Mouse (Mus musculus) neural tube, embryonic 14.5 days (tissue): Measurements from ENCODE around the gene Clpb. TPM values are rescaled to one million over a fixed set of nuclear protein-coding genes. Genes with fewer than 3 reads are reported as not detected.

Experiments used
- ATAC-seq: fragments of 200-750 bp; cut with Nextera tagmentation; 2 replicates; pipeline ENCODE4 v1.8.0; 2017; ENCODE audit warnings: low read depth, mild to moderate bottlenecking, moderate TSS enrichment, moderate library complexity
- H3K27ac ChIP-seq: fragments of 300-500 bp; sonication (generic); 2 replicates; pipeline ENCODE4 v1.5.1; 2014; ENCODE audit warnings: low read depth, mild to moderate bottlenecking, control low read depth, low read length, moderate library complexity, mixed read lengths
- H3K27me3 ChIP-seq: fragments of 300-500 bp; sonication (generic); 2 replicates; pipeline ENCODE4 v1.6.1; 2014; ENCODE audit warnings: low read length; ENCODE audit not compliant: control insufficient read depth, insufficient read depth
- H3K36me3 ChIP-seq: fragments of 300-500 bp; sonication (generic); 2 replicates; pipeline ENCODE4 v1.6.1; 2014; ENCODE audit warnings: low read length, mixed read lengths; ENCODE audit not compliant: control insufficient read depth, insufficient read depth
- H3K4me1 ChIP-seq: fragments of 300-500 bp; sonication (generic); 2 replicates; pipeline ENCODE4 v1.6.1; 2014; ENCODE audit warnings: low read length; ENCODE audit not compliant: control insufficient read depth, insufficient read depth
- H3K4me2 ChIP-seq: fragments of 300-500 bp; sonication (generic); 2 replicates; pipeline ENCODE4 v1.6.1; 2014; ENCODE audit warnings: mild to moderate bottlenecking, low read depth, low read length, control low read depth
- H3K4me3 ChIP-seq: fragments of 300-500 bp; sonication (generic); 2 replicates; pipeline ENCODE4 v1.5.1; 2014; ENCODE audit warnings: low read depth, low read length, control low read depth, mixed read lengths
- H3K9ac ChIP-seq: fragments of 300-500 bp; sonication (generic); replicated peaks from 2 replicates; pipeline ENCODE4 v1.6.1; 2014; ENCODE audit warnings: low read depth, mild to moderate bottlenecking, control low read depth, low read length, mixed read lengths
- H3K9me3 ChIP-seq: fragments of 300-500 bp; sonication (generic); 2 replicates; pipeline ENCODE4 v1.6.1; 2016; ENCODE audit warnings: low read length; ENCODE audit not compliant: control insufficient read depth
- WGBS: fragments of 180-500 bp; shearing (Covaris S2); extraction: QIAGEN DNeasy Blood & Tissue Kit; methylation state at CpG from one replicate; pipeline ENCODE4 v1.1.7; 2014; 5-methylcytosine and 5-hydroxymethylcytosine counted together
- polyA plus RNA-seq: library from polyadenylated mRNA; unstranded; fragments of >200 nt; fragmentation: Nextera tagmentation; extraction: Ambion mirVana; gene quantifications from 2 replicates; pipeline ENCODE4 v1.2.1, GENCODE M21; 2014

Clpb gene
- polyA plus RNA-seq, 1 experiment from 2014 or later, result 37.5 TPM

- H3K9ac ChIP-seq, result no peak overlapping the region
- H3K27ac ChIP-seq, result no peak overlapping the region
- no peaks in the 10 kb centered on the region; the same call in 1 of the 2 replicates for H3K4me1 ChIP-seq
- WGBS, result 32% methylated on average over 6 of the region's 6 CpGs
- H3K27me3 ChIP-seq, result no peaks in the 10 kb centered on the region
- no peaks in the 10 kb centered on the region for H3K9me3 ChIP-seq
- H3K36me3 ChIP-seq, result no peaks in the 10 kb centered on the region
- H3K4me3 ChIP-seq, result no peak overlapping the region
- ATAC-seq, result no peak
- H3K4me2 ChIP-seq, result no peak overlapping the region
Observed at GRCm38 (mm10) chr7:101681565-101682071, 18.2 kb downstream of the Clpb start.

- no peak overlapping the region for H3K9ac ChIP-seq
- no peaks in the 10 kb centered on the region for H3K9me3 ChIP-seq
- no peak for ATAC-seq
- no peak overlapping the region for H3K4me3 ChIP-seq
- H3K4me2 ChIP-seq, result no peak overlapping the region
- no peaks in the 10 kb centered on the region for H3K27me3 ChIP-seq
- peaks cover 2% of the 10 kb centered on the region; the same call in 1 of the 2 replicates for H3K36me3 ChIP-seq
- no peak overlapping the region for H3K27ac ChIP-seq
- WGBS, result 77% methylated on average over 5 of the region's 5 CpGs
- no peaks in the 10 kb centered on the region; the same call in 1 of the 2 replicates for H3K4me1 ChIP-seq
Observed at GRCm38 (mm10) chr7:101682886-101683285, 19.5 kb downstream of the Clpb start.

GRCm38 (mm10) chr7:101683976-101684630 is 20.7 kb downstream of the Clpb start:
- Histone ChIP-seq H3K27me3 (no peaks in the 10 kb centered on the region), H3K9me3 (no peaks in the 10 kb centered on the region), H3K4me3 (no peak overlapping the region), H3K9ac (no peak overlapping the region), H3K4me2 (no peak overlapping the region), H3K4me1 (no peaks in the 10 kb centered on the region; the same call in 1 of the 2 replicates), H3K36me3 (peaks cover 2% of the 10 kb centered on the region; the same call in 1 of the 2 replicates), H3K27ac (no peak overlapping the region)
- ATAC-seq, result peak; percentile 45; the same call in 1 of the 2 replicates
- 7% methylated on average over 9 of the region's 9 CpGs for WGBS

GRCm38 (mm10) chr7:101684671-101685070 is 21.2 kb downstream of the Clpb start:
- Histone ChIP-seq H3K27me3 (no peaks in the 10 kb centered on the region), H3K4me3 (no peak overlapping the region), H3K4me1 (no peaks in the 10 kb centered on the region; the same call in 1 of the 2 replicates), H3K4me2 (no peak overlapping the region), H3K9me3 (no peaks in the 10 kb centered on the region), H3K36me3 (peaks cover 2% of the 10 kb centered on the region; the same call in 1 of the 2 replicates), H3K27ac (no peak overlapping the region), H3K9ac (no peak overlapping the region; the same call in 1 of the 2 replicates)
- 27% methylated on average over 3 of the region's 3 CpGs for WGBS
- ATAC-seq, result no peak

- Histone ChIP-seq H3K4me3 (no peak overlapping the region), H3K27me3 (no peaks in the 10 kb centered on the region), H3K4me2 (no peak overlapping the region), H3K27ac (no peak overlapping the region), H3K9ac (no peak overlapping the region), H3K4me1 (no peaks in the 10 kb centered on the region; the same call in 1 of the 2 replicates), H3K9me3 (no peaks in the 10 kb centered on the region), H3K36me3 (peaks cover 2% of the 10 kb centered on the region; the same call in 1 of the 2 replicates)
- 94% methylated on average over 2 of the region's 2 CpGs for WGBS
- no peak for ATAC-seq
Observed at GRCm38 (mm10) chr7:101687144-101687543, 23.7 kb downstream of the Clpb start.

- Histone ChIP-seq H3K4me3 (no peak overlapping the region), H3K4me2 (no peak overlapping the region), H3K36me3 (peaks cover 2% of the 10 kb centered on the region; the same call in 1 of the 2 replicates), H3K27ac (no peak overlapping the region), H3K27me3 (no peaks in the 10 kb centered on the region), H3K4me1 (no peaks in the 10 kb centered on the region), H3K9ac (no peak overlapping the region), H3K9me3 (no peaks in the 10 kb centered on the region)
- 71% methylated on average over 2 of the region's 2 CpGs for WGBS
- ATAC-seq, result no peak
Observed at GRCm38 (mm10) chr7:101690471-101690870, 27.0 kb downstream of the Clpb start.

- H3K4me1 ChIP-seq, result 0 out of 2 replicates have a peak, but pooled peaks cover 2% of the 10 kb centered on the region
- WGBS, result 93% methylated on average over 8 of the region's 8 CpGs
- no peaks in the 10 kb centered on the region for H3K27me3 ChIP-seq
- no peak overlapping the region for H3K9ac ChIP-seq
- H3K4me2 ChIP-seq, result no peak overlapping the region
- ATAC-seq, result no peak
- peaks cover 2% of the 10 kb centered on the region; the same call in 1 of the 2 replicates for H3K36me3 ChIP-seq
- no peaks in the 10 kb centered on the region for H3K9me3 ChIP-seq
- no peak overlapping the region for H3K27ac ChIP-seq
- no peak overlapping the region for H3K4me3 ChIP-seq
Observed at GRCm38 (mm10) chr7:101691863-101692262, 28.4 kb downstream of the Clpb start.

GRCm38 (mm10) chr7:101692446-101692845 is 29.0 kb downstream of the Clpb start:
- Histone ChIP-seq H3K4me1 (0 out of 2 replicates have a peak, but pooled peaks cover 3% of the 10 kb centered on the region), H3K27ac (no peak overlapping the region), H3K9ac (no peak overlapping the region), H3K9me3 (no peaks in the 10 kb centered on the region), H3K4me2 (no peak overlapping the region), H3K4me3 (no peak overlapping the region), H3K36me3 (no peaks in the 10 kb centered on the region; the same call in 1 of the 2 replicates), H3K27me3 (no peaks in the 10 kb centered on the region)
- 80% methylated on average over 14 of the region's 14 CpGs for WGBS
- ATAC-seq, result no peak

- H3K4me1 ChIP-seq, result 0 out of 2 replicates have a peak, but pooled peaks cover 3% of the 10 kb centered on the region
- H3K27ac ChIP-seq, result no peak overlapping the region
- no peaks in the 10 kb centered on the region for H3K27me3 ChIP-seq
- 61% methylated on average over 5 of the region's 5 CpGs for WGBS
- no peak overlapping the region for H3K4me3 ChIP-seq
- H3K36me3 ChIP-seq, result no peaks in the 10 kb centered on the region
- ATAC-seq, result no peak
- no peak overlapping the region for H3K9ac ChIP-seq
- no peak overlapping the region for H3K4me2 ChIP-seq
- no peaks in the 10 kb centered on the region for H3K9me3 ChIP-seq
Observed at GRCm38 (mm10) chr7:101695483-101695882, 32.0 kb downstream of the Clpb start.
